Comparison of ENCODE assay signal across 8 mouse cellular contexts in the genomic region with DNA sequence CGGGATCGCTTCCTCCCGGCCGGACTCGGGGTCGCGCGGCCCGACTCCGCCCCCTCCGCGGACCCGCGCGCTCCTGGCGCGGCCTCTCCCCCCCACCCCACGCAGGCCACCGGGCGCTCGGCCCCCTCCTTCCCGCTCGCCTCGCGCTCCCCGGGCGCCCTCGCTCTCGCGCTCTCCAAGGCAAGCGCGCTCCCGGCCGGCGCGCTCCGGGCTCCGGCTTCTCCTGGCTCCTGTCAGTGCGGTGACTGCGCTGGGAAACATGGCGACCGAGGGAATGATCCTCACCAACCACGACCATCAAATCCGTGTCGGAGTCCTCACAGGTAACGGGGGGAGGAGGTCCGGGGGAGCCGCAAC. TPM values are rescaled to one million over a fixed set of nuclear protein-coding genes. Genes with fewer than 3 reads are reported as not detected.
A peak's percentile ranks its signal among the peaks of the same experiment; 100 is the strongest.
DNase-seq lines count a peak whose midpoint lies in the region.

No protein-coding gene starts in this region.

- H3K4me3 ChIP-seq in macrophage (ENCODE audit: inconsistent target): peak overlapping the region; percentile 68

- DNase-seq in ovary, adult 18-20 months (ENCODE audit: low spot score): peak; percentile 79
- DNase-seq in ovary, postnatal 14 days (ENCODE audit: low spot score): no peak
- DNase-seq in cerebellum, adult 9-10 months: peak; percentile 90
- peak; percentile 76 to 82 for DNase-seq in frontal cortex, postnatal 14 days (ENCODE audit: low spot score in 2 of 2)
- DNase-seq in hindlimb bud, embryonic 11.5 days (ENCODE audit: extremely low spot score, low read depth, low spot score): peak; percentile 31
- DNase-seq in left cerebral cortex, adult 9 months (ENCODE audit: low spot score in 2 of 2): peak; percentile 58 to 83
- DNase-seq in right cerebral cortex, postnatal 4 days: peak; percentile 89

- H3K27ac ChIP-seq in macrophage: peak overlapping the region; percentile 37; the same call in 1 of the 2 replicates

- WGBS in macrophage (ENCODE audit: missing documents): under 1% methylated on average over 25 of the region's 48 CpGs

- H3K79me2 ChIP-seq in macrophage (ENCODE audit: inconsistent target): peaks cover 25% of the 10 kb centered on the region; the same call in 1 of the 2 replicates

- no peaks in the 10 kb centered on the region for H3K36me3 ChIP-seq in macrophage (ENCODE audit: inconsistent target)

RNA-seq across cellular contexts. Expression of a gene that starts 0.3 kb away (rescaled TPM):
- total RNA-seq in macrophage (2018; cell fraction: chromatin; rRNA removed): 10 to 100 TPM; 23.3 to 57.8 (median 35.7) TPM
- 10 to 100 TPM; 11.8 to 20.5 (median 15.6) TPM for total RNA-seq in macrophage (2018; cell fraction: cytosol; rRNA removed)
- 10 to 100 TPM; 19.8 to 37.4 (median 25.0) TPM for total RNA-seq in macrophage (2018; cell fraction: nucleus; rRNA removed)
- polyA plus RNA-seq in macrophage (2018): 11.6 to 16.8 TPM (median 16.2 TPM) in 3 replicates

RNA-seq across cellular contexts. Expression of a gene that starts 32.5 kb away (rescaled TPM):
- not detected for total RNA-seq in macrophage (2018; cell fraction: chromatin; rRNA removed)
- not detected for total RNA-seq in macrophage (2018; cell fraction: cytosol; rRNA removed)
- total RNA-seq in macrophage (2018; cell fraction: nucleus; rRNA removed): not detected
- polyA plus RNA-seq in macrophage (2018): not detected in 3 replicates
